Mouse (Mus musculus): ENCODE measurements around the gene Gm17428. TPM values are rescaled to one million over a fixed set of nuclear protein-coding genes. Genes with fewer than 3 reads are reported as not detected.

The Gm17428 gene
- polyA plus RNA-seq, 1 experiment from 2014 or later = not detected

GRCm38 (mm10) chr14:55007120-55007908, 30.6 kb downstream of the Gm17428 start:
- DNase-seq (ENCODE audit: low spot score) = no peak

GRCm38 (mm10) chr14:55008417-55008816, 31.7 kb downstream of the Gm17428 start:
- no peak for DNase-seq (ENCODE audit: low spot score)

- no peak for DNase-seq (ENCODE audit: low spot score)
These were observed 34.4 kb downstream of the Gm17428 start for GRCm38 (mm10) chr14:55011116-55011515.

- no peak for DNase-seq (ENCODE audit: low spot score)
These were observed 37.9 kb downstream of the Gm17428 start for GRCm38 (mm10) chr14:55014591-55014990.

- peak; percentile 98 for DNase-seq (ENCODE audit: low spot score)
These were observed 38.4 kb downstream of the Gm17428 start, which contains the start of gene Ngdn for GRCm38 (mm10) chr14:55014991-55015766. Gene Ngdn, plus strand, starts transcription at chr14:55015454.

GRCm38 (mm10) chr14:55015767-55016111, 39.0 kb downstream of the Gm17428 start:
- DNase-seq (ENCODE audit: low spot score) = no peak

- no peak for DNase-seq (ENCODE audit: low spot score)
These were observed 40.1 kb downstream of the Gm17428 start for GRCm38 (mm10) chr14:55016876-55017275.

- DNase-seq (ENCODE audit: low spot score) = no peak
These were observed 43.7 kb downstream of the Gm17428 start for GRCm38 (mm10) chr14:55020394-55020793.

- DNase-seq (ENCODE audit: low spot score) = no peak
These were observed 46.3 kb downstream of the Gm17428 start for GRCm38 (mm10) chr14:55023011-55023410.

- DNase-seq (ENCODE audit: low spot score) = no peak
These were observed 47.5 kb downstream of the Gm17428 start for GRCm38 (mm10) chr14:55024236-55024635.

- DNase-seq (ENCODE audit: low spot score) = peak; percentile 8
These were observed 48.8 kb downstream of the Gm17428 start for GRCm38 (mm10) chr14:55025527-55025926.

MicroRNAs within 50 kb of the gene (microRNA counts, 519-probe panel; counts per million panel counts)
- microRNA mmu-miR-208a = 473 counts per million, percentile 71 among the panel's probes with 10 or more counts
- microRNA mmu-miR-208b = 473 counts per million, percentile 71 among the panel's probes with 10 or more counts

Small RNA genes within 50 kb of the gene (microRNA-seq; reads per million reads assigned to microRNA genes)
- gene Mir208a (ENCODE audit: borderline number of aligned reads) (2.5 reads per million), gene Mir208b (ENCODE audit: borderline number of aligned reads) (25.0 reads per million, percentile 30 among the genes with 10 or more reads in this experiment)

Other genes with a start within 250 kb of the Gm17428 start
- 0.94 and 1.2 TPM in 2 replicates for gene Slc7a8, start 195.0 kb upstream of the Gm17428 start, polyA plus RNA-seq (2015; fragmentation: Nextera tagmentation; extraction: Ambion mirVana)
- not detected in 2 replicates for gene Rnf212b, start 162.8 kb upstream of the Gm17428 start, polyA plus RNA-seq (2015; fragmentation: Nextera tagmentation; extraction: Ambion mirVana)
- gene Homez, start 106.0 kb upstream of the Gm17428 start, polyA plus RNA-seq (2015; fragmentation: Nextera tagmentation; extraction: Ambion mirVana) = 7.2 and 8.8 TPM in 2 replicates
- 1.8 and 2.2 TPM in 2 replicates for gene Ppp1r3e, start 99.4 kb upstream of the Gm17428 start, polyA plus RNA-seq (2015; fragmentation: Nextera tagmentation; extraction: Ambion mirVana)
- 1.5 and 1.7 TPM in 2 replicates for gene Bcl2l2, start 93.6 kb upstream of the Gm17428 start, polyA plus RNA-seq (2015; fragmentation: Nextera tagmentation; extraction: Ambion mirVana)
- gene Gm20521, start 93.5 kb upstream of the Gm17428 start, polyA plus RNA-seq (2015; fragmentation: Nextera tagmentation; extraction: Ambion mirVana) = 1.2 TPM in 1 of 2 replicates, not detected in the other
- gene Pabpn1, start 84.4 kb upstream of the Gm17428 start, polyA plus RNA-seq (2015; fragmentation: Nextera tagmentation; extraction: Ambion mirVana) = 91.7 and 109 TPM in 2 replicates
- 4.1 and 4.3 TPM in 2 replicates for gene Slc22a17, start 63.8 kb upstream of the Gm17428 start, polyA plus RNA-seq (2015; fragmentation: Nextera tagmentation; extraction: Ambion mirVana)
- 8.2 and 9.2 TPM in 2 replicates for gene Efs, start 50.8 kb upstream of the Gm17428 start, polyA plus RNA-seq (2015; fragmentation: Nextera tagmentation; extraction: Ambion mirVana)
- gene Il25, start 44.2 kb upstream of the Gm17428 start, polyA plus RNA-seq (2015; fragmentation: Nextera tagmentation; extraction: Ambion mirVana) = not detected in 2 replicates
- 0.22 TPM in 1 of 2 replicates, not detected in the other for gene Cmtm5, start 40.7 kb upstream of the Gm17428 start, polyA plus RNA-seq (2015; fragmentation: Nextera tagmentation; extraction: Ambion mirVana)
- gene Myh6, start 10.0 kb upstream of the Gm17428 start, polyA plus RNA-seq (2015; fragmentation: Nextera tagmentation; extraction: Ambion mirVana) = 0.34 and 0.35 TPM in 2 replicates
- gene Myh7, start 17.7 kb downstream of the Gm17428 start, polyA plus RNA-seq (2015; fragmentation: Nextera tagmentation; extraction: Ambion mirVana) = 0.49 and 0.55 TPM in 2 replicates
- 128 and 129 TPM in 2 replicates for gene Ngdn, start 38.5 kb downstream of the Gm17428 start, polyA plus RNA-seq (2015; fragmentation: Nextera tagmentation; extraction: Ambion mirVana)
- 1.1 and 1.5 TPM in 2 replicates for gene Zfhx2, start 115.4 kb downstream of the Gm17428 start, polyA plus RNA-seq (2015; fragmentation: Nextera tagmentation; extraction: Ambion mirVana)
- gene Thtpa, start 117.9 kb downstream of the Gm17428 start, polyA plus RNA-seq (2015; fragmentation: Nextera tagmentation; extraction: Ambion mirVana) = 9.8 and 10.3 TPM in 2 replicates
- gene Ap1g2, start 129.7 kb downstream of the Gm17428 start, polyA plus RNA-seq (2015; fragmentation: Nextera tagmentation; extraction: Ambion mirVana) = 32.0 and 38.3 TPM in 2 replicates
- gene Jph4, start 140.0 kb downstream of the Gm17428 start, polyA plus RNA-seq (2015; fragmentation: Nextera tagmentation; extraction: Ambion mirVana) = 0.09 TPM in 2 replicates
- 0.26 and 0.69 TPM in 2 replicates for gene Dhrs2, start 245.1 kb downstream of the Gm17428 start, polyA plus RNA-seq (2015; fragmentation: Nextera tagmentation; extraction: Ambion mirVana)

Measured in thymus, postnatal 0 days (tissue).